Mouse (Mus musculus): ENCODE measurements around the gene Pth1r. TPM values are rescaled to one million over a fixed set of nuclear protein-coding genes. Genes with fewer than 3 reads are reported as not detected.
A peak's percentile ranks its signal among the peaks of the same experiment; 100 is the strongest.

The Pth1r gene
- polyA plus RNA-seq, 1 experiment: 14.0 TPM

DNA sequence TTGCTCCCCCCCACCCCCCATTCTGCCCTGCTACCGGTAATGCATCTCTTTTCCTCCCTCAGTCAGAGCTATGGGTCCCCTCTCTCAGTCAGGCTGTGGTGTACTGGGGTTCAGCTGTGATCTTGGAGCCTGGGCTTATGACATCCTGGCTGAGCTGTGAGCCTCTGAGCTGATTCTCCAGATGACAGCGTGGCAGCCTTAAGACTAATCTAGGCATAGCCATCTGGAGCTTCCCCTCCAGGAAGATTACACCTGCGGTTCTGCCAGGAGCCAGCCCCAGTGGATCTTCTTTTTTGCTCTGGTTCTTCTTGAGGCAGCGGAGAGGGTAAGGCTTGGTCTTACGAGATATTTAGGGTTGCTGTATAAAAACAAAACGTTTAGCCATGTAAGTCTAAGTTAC lies 34.9 kb downstream of the Pth1r start:
- 94% methylated on average over 6 of the region's 6 CpGs for WGBS
- peaks cover 4% of the 10 kb centered on the region for H3K4me1 ChIP-seq (ENCODE audit: control insufficient read depth, insufficient read depth, low read length)
- no peak for TF ChIP-seq POLR2A (IDR thresholded peaks at IDR 0.05; ENCODE audit: borderline replicate concordance, extremely low read depth, low read depth, low read length)
- TF ChIP-seq CTCF (IDR thresholded peaks at IDR 0.05; ENCODE audit: insufficient read depth, low read length): no peak
- H3K4me3 ChIP-seq (replicated peaks; ENCODE audit: extremely low read depth, low read depth, low read length): no peak overlapping the region
- DNase-seq: no peak

DNA sequence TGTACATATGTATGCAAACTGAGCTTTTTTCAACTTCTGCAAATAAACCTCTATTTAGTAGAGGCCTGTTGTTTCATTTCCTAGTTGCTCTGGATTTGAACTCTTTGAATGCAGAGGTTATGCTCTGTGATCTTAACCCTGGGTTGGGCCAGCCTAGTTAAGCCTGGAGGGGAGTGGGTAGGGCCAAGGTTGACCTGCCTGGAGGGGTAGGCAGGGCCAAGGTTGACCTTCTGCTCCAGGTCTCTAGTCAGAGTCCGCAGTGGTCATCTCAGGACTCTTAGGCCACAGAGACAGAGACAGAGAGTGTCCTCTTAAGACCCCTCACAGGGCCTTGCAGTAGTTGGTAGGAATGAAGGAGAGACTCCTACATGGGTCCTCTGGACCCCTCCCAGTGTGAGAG lies 35.4 kb downstream of the Pth1r start:
- TF ChIP-seq CTCF (IDR thresholded peaks at IDR 0.05; ENCODE audit: insufficient read depth, low read length) (no peak), POLR2A (IDR thresholded peaks at IDR 0.05; ENCODE audit: borderline replicate concordance, extremely low read depth, low read depth, low read length) (no peak)
- Histone ChIP-seq H3K4me3 (replicated peaks; ENCODE audit: extremely low read depth, low read depth, low read length) (no peak overlapping the region), H3K4me1 (ENCODE audit: control insufficient read depth, insufficient read depth, low read length) (peaks cover 4% of the 10 kb centered on the region)
- 100% methylated on average over 1 of the region's 1 CpGs for WGBS
- no peak for DNase-seq

DNA sequence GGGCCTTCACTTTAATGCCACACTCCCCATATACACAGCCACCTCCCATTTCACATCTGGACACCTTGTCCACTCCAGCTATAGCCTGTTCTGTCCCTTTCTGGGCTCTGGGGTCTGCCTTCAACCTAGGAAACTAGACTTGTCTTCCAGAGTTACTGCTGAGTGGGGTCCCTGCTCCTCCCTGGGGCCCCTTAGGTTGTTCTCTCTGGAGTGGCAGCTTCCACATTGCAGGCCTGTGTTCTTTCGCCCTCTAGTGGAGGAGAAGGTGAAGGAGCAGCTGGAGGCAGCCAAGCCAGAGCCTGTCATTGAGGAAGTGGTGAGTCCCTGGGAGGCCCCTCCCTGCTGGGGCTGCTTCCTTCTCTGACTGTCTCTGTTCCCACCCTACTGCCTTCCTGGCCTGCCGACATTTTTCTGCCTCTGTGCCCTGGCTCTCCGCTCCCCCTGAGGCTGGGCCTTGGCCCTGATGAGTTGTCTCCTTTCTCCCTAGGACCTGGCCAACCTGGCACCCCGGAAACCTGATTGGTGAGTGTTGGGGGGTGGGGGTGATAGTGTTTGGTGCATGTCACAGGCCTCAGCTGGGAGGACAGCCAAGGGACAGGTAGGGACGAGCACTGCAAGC lies 37.2 kb downstream of the Pth1r start:
- WGBS: 16% methylated on average over 5 of the region's 5 CpGs
- peaks cover 4% of the 10 kb centered on the region for H3K4me1 ChIP-seq (ENCODE audit: control insufficient read depth, insufficient read depth, low read length)
- peak; percentile 71 for DNase-seq
- TF ChIP-seq CTCF (IDR thresholded peaks at IDR 0.05; ENCODE audit: insufficient read depth, low read length): peak; percentile 73
- TF ChIP-seq POLR2A (IDR thresholded peaks at IDR 0.05; ENCODE audit: borderline replicate concordance, extremely low read depth, low read depth, low read length): 0 out of 2 replicates have a peak, but pooled peaks have one; percentile 12
- peak overlapping the region; percentile 59 for H3K4me3 ChIP-seq (replicated peaks; ENCODE audit: extremely low read depth, low read depth, low read length)

DNA sequence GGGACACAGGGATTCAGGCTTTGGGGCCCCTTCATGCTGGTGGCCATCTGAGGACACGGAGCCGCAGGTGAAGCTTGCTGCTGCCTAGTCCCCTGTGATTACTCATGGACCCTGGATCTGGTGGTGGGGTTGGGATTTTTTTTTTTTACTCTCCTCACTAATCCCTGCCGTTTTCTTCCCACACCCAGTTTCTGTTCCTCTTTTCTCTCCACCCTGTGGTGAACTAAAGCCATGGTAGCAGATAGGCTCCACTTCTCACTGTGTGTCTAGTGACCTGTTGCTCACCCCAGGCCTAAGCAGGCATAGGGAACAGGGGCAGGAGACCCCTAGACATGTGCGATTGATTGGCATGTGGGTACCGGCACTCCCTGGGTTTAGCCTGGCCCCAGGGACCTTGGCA lies 40.2 kb downstream of the Pth1r start:
- no peak for DNase-seq
- Histone ChIP-seq H3K4me1 (ENCODE audit: control insufficient read depth, insufficient read depth, low read length) (peaks cover 4% of the 10 kb centered on the region), H3K4me3 (replicated peaks; ENCODE audit: extremely low read depth, low read depth, low read length) (no peak overlapping the region)
- TF ChIP-seq CTCF (IDR thresholded peaks at IDR 0.05; ENCODE audit: insufficient read depth, low read length): no peak
- TF ChIP-seq POLR2A (IDR thresholded peaks at IDR 0.05; ENCODE audit: borderline replicate concordance, extremely low read depth, low read depth, low read length): no peak
- WGBS: 81% methylated on average over 5 of the region's 5 CpGs

DNA sequence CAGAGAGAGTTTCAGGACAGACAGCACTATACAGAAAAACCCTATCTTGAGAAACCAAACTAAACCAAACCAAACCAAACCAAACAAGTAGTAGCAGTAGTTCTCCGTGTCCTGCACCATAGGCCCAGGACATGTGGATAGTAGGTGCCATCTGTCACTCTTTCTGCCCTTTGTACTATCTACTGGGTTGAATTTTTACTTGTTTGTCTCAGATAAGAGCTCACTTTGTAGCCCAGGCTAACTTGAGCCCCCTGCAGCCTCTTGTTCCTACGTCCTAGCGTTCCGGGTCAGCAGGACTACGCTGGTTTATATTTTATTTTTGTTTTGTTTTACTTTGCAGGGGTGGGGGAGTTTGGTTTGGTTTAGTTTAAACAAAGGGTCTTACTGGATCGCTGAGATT lies 43.0 kb downstream of the Pth1r start:
- 91% methylated on average over 6 of the region's 6 CpGs for WGBS
- H3K4me1 ChIP-seq (ENCODE audit: control insufficient read depth, insufficient read depth, low read length): no peaks in the 10 kb centered on the region
- DNase-seq: no peak

DNA sequence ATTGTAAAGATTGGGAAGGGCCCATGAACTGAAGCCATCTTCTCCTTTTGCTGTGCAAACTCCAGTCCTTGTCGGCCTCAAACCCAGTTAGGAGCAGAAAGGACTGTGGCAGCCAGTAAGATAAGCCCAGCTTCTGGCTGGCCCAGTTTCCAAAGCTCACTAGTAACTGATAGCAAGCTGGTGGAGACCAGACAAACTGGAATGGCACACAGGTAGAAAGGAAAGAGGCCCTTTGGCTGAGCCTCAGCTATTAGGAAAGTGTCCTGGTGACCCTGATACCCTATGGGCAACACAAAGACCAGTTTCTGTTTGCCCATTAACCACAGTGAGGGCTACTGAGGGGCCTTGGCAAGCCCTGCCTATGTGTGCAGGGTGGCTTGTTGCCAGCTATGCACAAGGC lies 44.1 kb downstream of the Pth1r start:
- DNase-seq: no peak
- TF ChIP-seq CTCF (IDR thresholded peaks at IDR 0.05; ENCODE audit: insufficient read depth, low read length) (no peak), POLR2A (IDR thresholded peaks at IDR 0.05; ENCODE audit: borderline replicate concordance, extremely low read depth, low read depth, low read length) (no peak)
- Histone ChIP-seq H3K4me1 (ENCODE audit: control insufficient read depth, insufficient read depth, low read length) (no peaks in the 10 kb centered on the region), H3K4me3 (replicated peaks; ENCODE audit: extremely low read depth, low read depth, low read length) (no peak overlapping the region)
- WGBS: 55% methylated on average over 1 of the region's 1 CpGs

More for the DNA sequence above, 43.0 kb downstream of the Pth1r start:
- TF ChIP-seq CTCF (IDR thresholded peaks at IDR 0.05; ENCODE audit: insufficient read depth, low read length): no peak
- no peak for TF ChIP-seq POLR2A (IDR thresholded peaks at IDR 0.05; ENCODE audit: borderline replicate concordance, extremely low read depth, low read depth, low read length)
- no peak overlapping the region for H3K4me3 ChIP-seq (replicated peaks; ENCODE audit: extremely low read depth, low read depth, low read length)

DNA sequence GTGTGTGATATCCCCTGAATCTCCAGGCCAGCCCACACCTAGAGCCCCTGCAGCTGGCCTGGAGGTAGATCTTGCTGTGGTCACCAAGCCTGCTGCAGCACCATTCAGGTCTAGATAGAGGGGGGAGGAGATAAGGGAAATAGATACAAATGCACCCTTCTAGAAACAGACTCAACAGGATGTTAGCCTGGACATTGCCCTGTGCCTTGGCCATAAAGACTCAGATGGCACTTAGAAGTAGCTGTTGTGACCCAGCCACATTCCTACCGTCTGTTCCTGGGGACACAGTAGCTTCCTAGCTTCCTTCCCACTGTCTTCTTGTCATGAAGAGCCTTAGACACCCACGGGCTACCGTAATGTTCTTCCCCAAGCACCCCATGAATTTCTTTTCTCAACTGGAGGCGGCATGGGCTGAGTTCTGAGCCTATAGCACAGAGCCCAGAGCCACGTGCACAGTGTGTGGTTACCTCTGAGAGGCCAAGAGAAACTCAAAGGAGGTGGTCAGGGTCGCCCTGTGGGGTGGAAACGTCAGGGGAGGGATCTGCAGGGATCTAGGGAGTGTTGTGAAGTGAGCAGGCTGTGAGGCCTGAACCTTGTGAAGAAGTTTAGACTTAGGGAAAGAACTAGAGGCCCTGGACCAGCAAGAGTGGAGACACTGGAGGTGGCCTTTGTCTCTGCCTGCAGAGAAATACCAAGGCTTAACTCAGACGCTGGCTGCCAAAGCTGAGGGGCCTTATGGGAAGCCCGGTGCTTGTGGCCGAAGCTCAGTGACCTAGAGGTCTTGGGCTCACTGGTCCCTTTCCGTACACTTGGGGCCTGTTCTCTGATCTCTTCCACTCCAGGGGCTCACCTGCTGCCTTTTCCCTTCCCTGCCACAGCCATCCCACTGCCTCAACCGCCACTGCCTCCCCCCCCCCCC lies 45.6 kb downstream of the Pth1r start:
- DNase-seq: no peak
- 78% methylated on average over 12 of the region's 12 CpGs for WGBS
- Histone ChIP-seq H3K4me3 (replicated peaks; ENCODE audit: extremely low read depth, low read depth, low read length) (no peak overlapping the region), H3K4me1 (ENCODE audit: control insufficient read depth, insufficient read depth, low read length) (peaks cover 6% of the 10 kb centered on the region; the same call in 1 of the 2 replicates)
- TF ChIP-seq CTCF (IDR thresholded peaks at IDR 0.05; ENCODE audit: insufficient read depth, low read length) (no peak), POLR2A (IDR thresholded peaks at IDR 0.05; ENCODE audit: borderline replicate concordance, extremely low read depth, low read depth, low read length) (no peak)

DNA sequence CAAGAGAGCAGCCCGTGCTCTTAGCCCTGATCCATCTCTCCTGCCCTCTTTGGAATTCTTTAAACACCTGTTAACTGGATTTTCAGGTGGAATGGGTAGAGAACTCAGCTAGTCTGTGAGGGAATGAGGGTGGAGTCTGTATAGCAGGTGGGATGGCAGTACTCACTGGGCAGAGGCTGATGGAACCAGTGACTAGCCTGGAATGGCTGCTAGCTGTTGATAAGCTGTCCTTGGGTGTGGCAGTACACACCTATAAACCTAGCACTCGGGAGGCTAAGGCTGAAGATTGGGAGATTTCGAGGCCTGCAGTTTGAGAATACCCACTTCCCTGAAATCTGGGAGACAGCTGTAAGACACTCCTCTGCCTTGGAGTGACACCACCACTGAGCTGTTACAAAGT lies 47.4 kb downstream of the Pth1r start:
- Histone ChIP-seq H3K4me3 (replicated peaks; ENCODE audit: extremely low read depth, low read depth, low read length) (no peak overlapping the region), H3K4me1 (ENCODE audit: control insufficient read depth, insufficient read depth, low read length) (peaks cover 6% of the 10 kb centered on the region; the same call in 1 of the 2 replicates)
- DNase-seq: no peak
- WGBS: 75% methylated on average over 3 of the region's 3 CpGs
- TF ChIP-seq POLR2A (IDR thresholded peaks at IDR 0.05; ENCODE audit: borderline replicate concordance, extremely low read depth, low read depth, low read length): no peak
- no peak for TF ChIP-seq CTCF (IDR thresholded peaks at IDR 0.05; ENCODE audit: insufficient read depth, low read length)

DNA sequence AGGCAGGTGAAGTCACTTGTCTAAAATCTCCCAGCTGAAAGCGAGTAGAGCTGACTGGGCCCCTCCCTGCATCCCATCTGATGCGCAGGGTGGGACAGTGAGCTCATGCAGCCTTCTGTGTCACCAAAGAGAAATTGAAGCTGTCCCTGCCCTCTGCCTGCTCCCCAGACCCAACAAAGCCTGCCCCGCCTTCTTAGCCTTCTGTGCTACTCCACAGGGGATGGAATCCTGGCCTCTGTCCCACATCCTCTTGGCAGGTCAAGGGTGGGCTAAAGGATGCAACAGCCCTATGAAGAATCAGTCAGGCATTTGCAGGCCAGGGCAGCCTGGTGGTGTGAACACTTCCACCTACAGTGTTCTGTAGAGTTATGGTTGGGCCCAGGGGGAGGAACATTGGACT lies 49.5 kb downstream of the Pth1r start:
- peaks cover 6% of the 10 kb centered on the region; the same call in 1 of the 2 replicates for H3K4me1 ChIP-seq (ENCODE audit: control insufficient read depth, insufficient read depth, low read length)
- DNase-seq: no peak

More for the DNA sequence above, 49.5 kb downstream of the Pth1r start:
- 51% methylated on average over 3 of the region's 3 CpGs for WGBS
- no peak overlapping the region for H3K4me3 ChIP-seq (replicated peaks; ENCODE audit: extremely low read depth, low read depth, low read length)
- no peak for TF ChIP-seq POLR2A (IDR thresholded peaks at IDR 0.05; ENCODE audit: borderline replicate concordance, extremely low read depth, low read depth, low read length)
- TF ChIP-seq CTCF (IDR thresholded peaks at IDR 0.05; ENCODE audit: insufficient read depth, low read length): no peak

Measured in lung, adult 2 months (tissue).